Mouse (Mus musculus) adrenal gland (tissue): ENCODE measurements around the gene Atp8a2.

Experiments
- intact Hi-C: fragments of 180-260 bp; cut with DNase I; formaldehyde crosslinking; loops from one replicate; pipeline ENCODE4 v1.15.1; 2025
- microRNA-seq, 2 experiments: library from miRNA; unstranded; fragments of <30 nt; microRNA quantifications; one replicate each; pipeline ENCODE4; 2019

The Atp8a2 gene

DNA sequence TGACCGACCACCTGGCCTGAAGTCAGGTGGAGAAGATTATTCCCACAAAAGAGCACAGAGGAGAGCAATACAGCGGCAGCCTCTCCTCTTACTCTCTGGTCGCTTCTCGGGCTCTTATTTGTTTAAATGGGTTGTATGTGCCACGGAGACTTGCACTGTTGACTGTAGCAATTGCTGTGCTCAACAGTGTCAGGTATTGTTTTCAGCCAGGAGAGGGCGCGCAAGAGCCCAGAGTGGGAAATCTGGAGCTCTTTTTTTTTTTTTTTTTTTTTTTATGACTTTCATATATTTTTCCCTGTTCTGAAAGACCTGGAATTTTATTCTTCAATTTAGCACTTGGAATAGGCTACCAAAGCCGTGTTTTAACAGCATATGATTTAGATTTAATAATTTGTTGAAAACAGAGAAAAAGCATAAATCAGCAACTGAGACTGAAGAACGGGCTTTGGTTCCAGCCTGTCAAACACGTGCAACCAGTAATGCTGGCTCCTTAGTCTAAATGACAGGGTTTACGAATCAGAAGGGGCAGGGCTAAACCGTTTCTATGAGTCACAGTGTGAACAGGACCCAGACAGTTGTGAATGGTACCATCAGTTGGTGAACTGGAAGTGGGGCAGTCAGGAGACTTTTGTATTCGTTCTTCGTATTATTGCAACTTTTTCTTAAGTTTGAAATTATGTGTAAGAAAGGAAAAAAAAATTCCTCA lies 583.9 kb downstream of the Atp8a2 start:
- intact Hi-C loops: loop anchor here (2.0 kb wide), 1 partner anchor 330 kb away; no protein-coding TSS in a partner anchor

- intact Hi-C loops: loop anchor here (2.0 kb wide), 1 partner anchor 410 kb away; no protein-coding TSS in a partner anchor
Observed at GRCm38 (mm10) chr14:59607021-59607420, 590.0 kb downstream of the Atp8a2 start.

GRCm38 (mm10) chr14:59605671-59606353 lies 591.2 kb downstream of the Atp8a2 start:
- intact Hi-C loops: loop anchor here (2.0 kb wide), 2 partner anchors 337 to 411 kb away; no protein-coding TSS in a partner anchor

GRCm38 (mm10) chr14:59604002-59604645 lies 592.9 kb downstream of the Atp8a2 start:
- intact Hi-C loops: loop anchor here (2.0 kb wide), 1 partner anchor 339 kb away; no protein-coding TSS in a partner anchor

DNA sequence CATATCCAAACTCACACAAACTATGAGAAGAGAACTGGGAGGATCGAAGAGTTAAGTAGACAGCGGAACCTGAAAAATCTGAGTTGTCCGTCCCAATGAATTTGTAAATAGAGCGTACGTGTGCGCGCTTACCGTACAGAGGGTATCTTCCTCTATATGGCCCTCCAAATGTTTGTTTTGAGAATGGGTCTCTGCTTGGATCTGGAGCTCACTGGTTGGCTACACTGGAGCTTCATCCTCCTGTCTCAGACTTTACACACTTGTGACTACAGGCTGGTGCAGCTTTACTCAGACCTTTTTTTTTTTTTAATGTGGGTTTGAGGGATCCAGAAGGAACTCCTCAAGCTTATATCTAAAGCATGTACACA lies 598.7 kb downstream of the Atp8a2 start:
- intact Hi-C loops: no loop called here

- intact Hi-C loops: no loop called here
Observed at GRCm38 (mm10) chr14:59597398-59598259, 599.4 kb downstream of the Atp8a2 start, which contains the start of gene Cdadc1. Gene Cdadc1, minus strand, starts transcription at chr14:59597959.

GRCm38 (mm10) chr14:59594988-59595387 lies 602.0 kb downstream of the Atp8a2 start:
- intact Hi-C loops: no loop called here

GRCm38 (mm10) chr14:59592593-59592992 lies 604.4 kb downstream of the Atp8a2 start:
- intact Hi-C loops: no loop called here

DNA sequence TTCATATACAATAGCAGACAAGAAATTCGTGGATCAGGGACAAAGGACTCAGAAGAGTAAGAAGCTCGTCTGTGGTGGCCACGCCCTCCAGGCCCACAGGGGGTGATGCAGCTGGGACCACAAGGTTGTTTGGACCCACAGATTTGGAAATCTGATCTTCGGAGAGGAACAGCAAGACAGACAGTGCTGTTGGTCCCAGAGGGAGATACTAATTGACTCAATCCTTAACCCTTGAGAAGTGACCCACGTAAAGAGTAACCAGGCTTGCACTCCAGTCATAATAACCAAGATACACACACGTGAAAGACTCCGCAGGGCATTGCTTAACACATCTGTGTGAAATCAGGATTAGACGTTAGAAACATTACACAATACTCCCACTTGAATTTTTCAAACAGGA lies 605.1 kb downstream of the Atp8a2 start:
- intact Hi-C loops: no loop called here

DNA sequence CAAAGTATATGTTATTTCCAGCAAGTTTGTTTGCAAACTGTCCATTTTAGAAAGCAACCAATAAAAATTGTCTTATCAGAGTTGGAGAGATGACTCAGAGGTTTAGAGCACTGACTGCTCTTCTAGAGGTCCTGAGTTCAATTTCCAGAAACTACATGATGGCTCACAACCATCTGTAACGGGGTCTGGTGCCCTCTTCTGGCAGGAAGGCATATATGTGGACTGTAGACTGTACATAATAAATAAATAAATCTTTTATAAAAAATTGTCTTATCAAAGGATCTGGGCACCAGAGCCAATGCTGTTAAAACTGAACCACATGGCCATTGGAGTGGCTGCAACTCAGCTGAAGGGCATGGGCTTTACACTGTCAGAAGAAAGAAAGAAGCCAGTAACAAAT lies 606.4 kb downstream of the Atp8a2 start:
- intact Hi-C loops: no loop called here

Small RNA genes within 50 kb of the gene (microRNA-seq; reads per million reads assigned to microRNA genes)
- 0 reads per million in 2 experiments for gene Mir719
